In genomic region chr6:121246037-121246361, GRCm38 (mm10) we compare ENCODE assay signal across 8 mouse cellular contexts. TPM values are rescaled to one million over a fixed set of nuclear protein-coding genes. Genes with fewer than 3 reads are reported as not detected.
A peak's percentile ranks its signal among the peaks of the same experiment; 100 is the strongest.
DNase-seq lines count a peak whose midpoint lies in the region; ATAC-seq and TF ChIP-seq lines count a peak whose summit lies in the region.

No protein-coding gene starts in this region.

- no peaks in the 10 kb centered on the region for H3K27me3 ChIP-seq in kidney, adult 2 months (replicated peaks; ENCODE audit: control insufficient read depth, insufficient read depth, low read length)
- H3K27me3 ChIP-seq in hindbrain, embryonic 13.5 days = peaks cover 26% of the 10 kb centered on the region
- no peaks in the 10 kb centered on the region for H3K27me3 ChIP-seq in midbrain, embryonic 14.5 days (ENCODE audit: control insufficient read depth, insufficient read depth, low read length)

- ATAC-seq in hindbrain, embryonic 13.5 days (ENCODE audit: low FRiP score) = peak; percentile 50; the same call in 1 of the 2 replicates
- ATAC-seq in midbrain, embryonic 14.5 days (ENCODE audit: low FRiP score, low TSS enrichment) = no peak; the same call in 1 of the 2 replicates
- no peak for ATAC-seq in CD4-positive, CD25-positive, alpha-beta regulatory T cell, adult 4 months

- H3K9ac ChIP-seq in hindbrain, embryonic 13.5 days = peak overlapping the region; percentile 72
- H3K9ac ChIP-seq in midbrain, embryonic 14.5 days (replicated peaks; ENCODE audit: low read length) = peak overlapping the region; percentile 48; the same call in 1 of the 2 replicates

- H3K27ac ChIP-seq in kidney, adult 2 months (ENCODE audit: insufficient read depth, low read depth, low read length) = no peak overlapping the region
- H3K27ac ChIP-seq in bone marrow, adult 2 months (ENCODE audit: control insufficient read depth, insufficient read depth, low read depth, low read length, poor library complexity) = peak overlapping the region; percentile 77
- no peak overlapping the region for H3K27ac ChIP-seq in hindbrain, embryonic 13.5 days
- no peak overlapping the region for H3K27ac ChIP-seq in midbrain, embryonic 14.5 days (replicated peaks; ENCODE audit: low read depth, low read length)

- H3K4me2 ChIP-seq in hindbrain, embryonic 13.5 days = peak overlapping the region; percentile 78
- H3K4me2 ChIP-seq in midbrain, embryonic 14.5 days (ENCODE audit: low read length) = peak overlapping the region; percentile 79

- no peaks in the 10 kb centered on the region for H3K9me3 ChIP-seq in hindbrain, embryonic 13.5 days
- no peaks in the 10 kb centered on the region for H3K9me3 ChIP-seq in midbrain, embryonic 14.5 days (ENCODE audit: control insufficient read depth, low read length)

- H3K36me3 ChIP-seq in kidney, adult 2 months (ENCODE audit: control insufficient read depth, insufficient read depth, low read length) = no peaks in the 10 kb centered on the region
- H3K36me3 ChIP-seq in hindbrain, embryonic 13.5 days = no peaks in the 10 kb centered on the region
- H3K36me3 ChIP-seq in midbrain, embryonic 14.5 days (ENCODE audit: control insufficient read depth, insufficient read depth, low read length) = no peaks in the 10 kb centered on the region

- H3K4me1 ChIP-seq in kidney, adult 2 months (ENCODE audit: control insufficient read depth, insufficient read depth, low read length) = peaks cover 9% of the 10 kb centered on the region; the same call in 1 of the 2 replicates
- H3K4me1 ChIP-seq in bone marrow, adult 2 months (ENCODE audit: control insufficient read depth, insufficient read depth, low read length) = peaks cover 4% of the 10 kb centered on the region
- peaks cover 10% of the 10 kb centered on the region for H3K4me1 ChIP-seq in hindbrain, embryonic 13.5 days (replicated peaks)
- H3K4me1 ChIP-seq in midbrain, embryonic 14.5 days (ENCODE audit: control insufficient read depth, insufficient read depth, low read length) = 0 out of 2 replicates have a peak, but pooled peaks cover 5% of the 10 kb centered on the region

- no peak for TF ChIP-seq POLR2A in kidney, adult 2 months (IDR thresholded peaks at IDR 0.05; ENCODE audit: low read depth, low read length)
- no peak for TF ChIP-seq POLR2A in bone marrow, adult 2 months (IDR thresholded peaks at IDR 0.05; ENCODE audit: borderline replicate concordance, control insufficient read depth, low read depth, low read length)

- DNase-seq in kidney, adult 2 months = no peak
- DNase-seq in kidney, postnatal 14 days = no peak
- no peak for DNase-seq in midbrain, embryonic 14.5 days
- no peak for DNase-seq in adrenal gland, postnatal 36 days
- no peak for DNase-seq in adrenal gland, adult (ENCODE audit: inconsistent age in 2 of 2, low spot score in 1 of 2)

- H3K4me3 ChIP-seq in kidney, adult 2 months (ENCODE audit: insufficient read depth, low read depth, low read length) = peak overlapping the region; percentile 55
- H3K4me3 ChIP-seq in bone marrow, adult 2 months (replicated peaks; ENCODE audit: control insufficient read depth, low read depth, low read length) = peak overlapping the region; percentile 89
- peak overlapping the region; percentile 52 for H3K4me3 ChIP-seq in hindbrain, embryonic 13.5 days
- H3K4me3 ChIP-seq in midbrain, embryonic 14.5 days (replicated peaks; ENCODE audit: low read depth, low read length) = peak overlapping the region; percentile 43

- no peak for TF ChIP-seq CTCF in kidney, adult 2 months (conservative IDR thresholded peaks at IDR 0.05; ENCODE audit: insufficient read depth, insufficient read length, low read depth, low read length)
- no peak for TF ChIP-seq CTCF in bone marrow, adult 2 months (IDR thresholded peaks at IDR 0.05; ENCODE audit: control insufficient read depth, insufficient read depth, low read length)

- WGBS in kidney, adult 2 months = 14% methylated on average over 4 of the region's 4 CpGs
- WGBS in bone marrow, adult 2 months = 6% methylated on average over 4 of the region's 4 CpGs
- WGBS in hindbrain, embryonic 13.5 days = 12% methylated on average over 4 of the region's 4 CpGs
- 11% methylated on average over 4 of the region's 4 CpGs for WGBS in midbrain, embryonic 14.5 days

RNA-seq across cellular contexts. Expression of gene Usp18, which starts 0.3 kb away (rescaled TPM):
- 5.9 and 9.7 TPM in 2 replicates for polyA plus RNA-seq in kidney, adult 2 months (2012; rRNA removed)
- 16.0 and 16.5 TPM in 2 replicates for polyA plus RNA-seq in bone marrow, adult 2 months (2011; ENCODE audit: insufficient read depth, insufficient read length, low replicate concordance, missing spikeins)
- 0.96 and 1.0 TPM in 2 replicates for polyA plus RNA-seq in hindbrain, embryonic 13.5 days (2015; fragmentation: Nextera tagmentation; extraction: Ambion mirVana)
- 0.65 and 6.2 TPM in 2 replicates for polyA plus RNA-seq in midbrain, embryonic 14.5 days (2014; fragmentation: Nextera tagmentation; extraction: Ambion mirVana)
- polyA plus RNA-seq in CD4-positive, CD25-positive, alpha-beta regulatory T cell, adult 4 months (2017; shearing (Covaris generic)) = 100 to 1,000 TPM; 123 to 154 TPM
- total RNA-seq in adrenal gland, postnatal 36 days (2021) = 1 to 10 TPM; 3.5 to 4.2 TPM

RNA-seq across cellular contexts. Expression of gene Tuba8, which starts 35.5 kb away (rescaled TPM):
- 0.94 and 2.5 TPM in 2 replicates for polyA plus RNA-seq in kidney, adult 2 months (2012; rRNA removed)
- 15.5 and 30.1 TPM in 2 replicates for polyA plus RNA-seq in bone marrow, adult 2 months (2011; ENCODE audit: insufficient read depth, insufficient read length, low replicate concordance, missing spikeins)
- polyA plus RNA-seq in hindbrain, embryonic 13.5 days (2015; fragmentation: Nextera tagmentation; extraction: Ambion mirVana) = 0.39 and 0.40 TPM in 2 replicates
- polyA plus RNA-seq in midbrain, embryonic 14.5 days (2014; fragmentation: Nextera tagmentation; extraction: Ambion mirVana) = 0.36 and 0.53 TPM in 2 replicates
- 1 to 10 TPM in 1 of 2 experiments, under 1 TPM in 1; 0.34 to 1.2 TPM for polyA plus RNA-seq in CD4-positive, CD25-positive, alpha-beta regulatory T cell, adult 4 months (2017; shearing (Covaris generic))
- 1 to 10 TPM; 8.2 to 9.8 TPM for total RNA-seq in adrenal gland, postnatal 36 days (2021)

RNA-seq across cellular contexts. Expression of gene Slc6a13, which starts 54.0 kb away (rescaled TPM):
- polyA plus RNA-seq in kidney, adult 2 months (2012; rRNA removed) = 95.6 and 117 TPM in 2 replicates
- polyA plus RNA-seq in bone marrow, adult 2 months (2011; ENCODE audit: insufficient read depth, insufficient read length, low replicate concordance, missing spikeins) = 2.2 and 3.6 TPM in 2 replicates
- 35.8 and 36.9 TPM in 2 replicates for polyA plus RNA-seq in hindbrain, embryonic 13.5 days (2015; fragmentation: Nextera tagmentation; extraction: Ambion mirVana)
- 0.51 and 33.1 TPM in 2 replicates for polyA plus RNA-seq in midbrain, embryonic 14.5 days (2014; fragmentation: Nextera tagmentation; extraction: Ambion mirVana)
- polyA plus RNA-seq in CD4-positive, CD25-positive, alpha-beta regulatory T cell, adult 4 months (2017; shearing (Covaris generic)) = under 1 TPM in 1 of 2 experiments, not detected in 1; 0.27 TPM
- total RNA-seq in adrenal gland, postnatal 36 days (2021) = 1 to 10 TPM in 1 of 2 experiments, under 1 TPM in 1; 0.59 to 1.8 TPM
